In the genomic region with DNA sequence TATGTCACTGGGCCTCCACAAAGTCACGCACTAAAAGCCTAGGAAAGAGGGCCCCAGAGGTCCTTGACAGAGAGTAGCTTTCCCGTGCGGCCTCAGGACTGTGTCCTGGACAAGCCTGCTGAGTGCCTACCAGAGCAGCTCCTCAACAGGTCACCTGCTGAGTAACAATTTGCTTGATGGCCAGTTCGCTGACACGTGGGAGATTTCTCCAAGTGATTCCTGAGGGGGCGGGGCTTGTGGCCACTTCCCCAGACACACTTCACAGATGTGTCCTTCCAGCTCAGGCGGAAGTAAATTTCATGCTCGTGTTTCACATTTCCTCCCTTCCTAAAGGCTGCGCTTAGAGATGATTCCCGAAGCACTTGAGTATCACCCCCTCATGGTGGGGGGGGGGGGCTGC, we compare ENCODE assay signal across 22 mouse cellular contexts.
DNase-seq lines count a peak whose midpoint lies in the region; ATAC-seq and TF ChIP-seq lines count a peak whose summit lies in the region.
"Had no signal": no experiment of that assay in that cellular context is flagged by ENCODE, and none has a peak within 500 bp of the region (broad histone marks: within the 10 kb centered on the region; RNA-seq: fewer than 3 reads in every experiment).

No protein-coding gene starts in this region.

- H3K27me3 ChIP-seq in hindbrain, embryonic 15.5 days, result no peaks in the 10 kb centered on the region
- no peaks in the 10 kb centered on the region for H3K27me3 ChIP-seq in hindbrain, postnatal 0 days (ENCODE audit: insufficient read depth, low read length)
- H3K27me3 ChIP-seq: embryonic facial prominence, embryonic 13.5 days; midbrain, embryonic 12.5 days had no signal

- 55% methylated on average over 10 of the region's 10 CpGs for WGBS in hindbrain, embryonic 15.5 days
- WGBS in hindbrain, postnatal 0 days, result 42% methylated on average over 10 of the region's 10 CpGs

- H3K4me1 ChIP-seq in hindbrain, embryonic 15.5 days (replicated peaks), result peaks cover 45% of the 10 kb centered on the region
- peaks cover 19% of the 10 kb centered on the region for H3K4me1 ChIP-seq in hindbrain, postnatal 0 days (ENCODE audit: insufficient read depth, low read length)

- H3K4me3 ChIP-seq in hindbrain, embryonic 15.5 days, result no peak overlapping the region
- no peak overlapping the region for H3K4me3 ChIP-seq in hindbrain, postnatal 0 days (ENCODE audit: low read length)
- H3K4me3 ChIP-seq: embryonic facial prominence, embryonic 13.5 days; forebrain, embryonic 10.5 days; heart, embryonic 10.5 days; limb, embryonic 12.5 days; midbrain, embryonic 12.5 days had no signal

- H3K36me3 ChIP-seq in hindbrain, embryonic 15.5 days, result no peaks in the 10 kb centered on the region
- H3K36me3 ChIP-seq in hindbrain, postnatal 0 days (ENCODE audit: insufficient read depth, low read length), result no peaks in the 10 kb centered on the region
- H3K36me3 ChIP-seq: embryonic facial prominence, embryonic 13.5 days; forebrain, embryonic 10.5 days; heart, embryonic 10.5 days; limb, embryonic 12.5 days; midbrain, embryonic 12.5 days had no signal

- no peak for TF ChIP-seq CTCF in hindbrain, postnatal 0 days (IDR thresholded peaks at IDR 0.05; ENCODE audit: low read depth)

- peak overlapping the region; percentile 4; the same call in 1 of the 2 replicates for H3K27ac ChIP-seq in hindbrain, embryonic 15.5 days (replicated peaks)
- H3K27ac ChIP-seq in hindbrain, postnatal 0 days, result no peak overlapping the region; the same call in 1 of the 2 replicates
- H3K27ac ChIP-seq: embryonic facial prominence, embryonic 13.5 days; forebrain, embryonic 10.5 days; heart, embryonic 10.5 days; limb, embryonic 12.5 days; liver, embryonic 14.5 days; midbrain, embryonic 12.5 days had no signal

- no peak overlapping the region for H3K9ac ChIP-seq in hindbrain, embryonic 15.5 days
- no peak overlapping the region for H3K9ac ChIP-seq in hindbrain, postnatal 0 days (replicated peaks; ENCODE audit: low read length)
- H3K9ac ChIP-seq: embryonic facial prominence, embryonic 13.5 days; limb, embryonic 12.5 days; liver, embryonic 14.5 days; midbrain, embryonic 12.5 days had no signal

- no peak overlapping the region for H3K4me2 ChIP-seq in hindbrain, embryonic 15.5 days
- no peak overlapping the region for H3K4me2 ChIP-seq in hindbrain, postnatal 0 days (ENCODE audit: low read depth, low read length)
- H3K4me2 ChIP-seq: embryonic facial prominence, embryonic 13.5 days; limb, embryonic 12.5 days; midbrain, embryonic 12.5 days had no signal

- H3K9me3 ChIP-seq in hindbrain, embryonic 15.5 days, result no peaks in the 10 kb centered on the region
- no peaks in the 10 kb centered on the region for H3K9me3 ChIP-seq in hindbrain, postnatal 0 days (ENCODE audit: low read length)
- H3K9me3 ChIP-seq: embryonic facial prominence, embryonic 13.5 days; forebrain, embryonic 10.5 days; heart, embryonic 10.5 days; limb, embryonic 12.5 days; midbrain, embryonic 12.5 days had no signal

- ATAC-seq in hindbrain, embryonic 15.5 days (ENCODE audit: low FRiP score, low read depth), result no peak
- no peak for ATAC-seq in hindbrain, postnatal 0 days
- 0 out of 2 replicates have a peak, but pooled peaks have one; percentile 5 for ATAC-seq in granulocyte monocyte progenitor cell, adult 5-6 weeks (replicated peaks; ENCODE audit: poor library complexity, severe bottlenecking)
- ATAC-seq: activated CD4-positive, CD25-positive, alpha-beta regulatory T cell, adult 4 months had no signal

- DNase-seq in cerebellum, postnatal 10 days, result peak; percentile 53 to 60
- no peak for DNase-seq in cerebellum, adult 8-10 months
- DNase-seq in hindbrain, postnatal 0 days (ENCODE audit: low spot score), result no peak
- DNase-seq in left cerebral cortex, postnatal 4 days, result peak; percentile 24
- no peak for DNase-seq in left cerebral cortex, adult 18-20 months (ENCODE audit: low spot score in 2 of 2)
- no peak for DNase-seq in thymus, adult 18-20 months
- DNase-seq: adrenal gland, postnatal 25 days; gastrocnemius, postnatal 14 days; kidney, postnatal 36 days; layer of hippocampus, postnatal 36 days; lung, postnatal 36 days; right cerebral cortex, postnatal 25 days; thymus, postnatal 4 days had no signal

- intact Hi-C loops in left cerebral cortex, postnatal 4 days (cut with DNase I), result no loop called here

Comparison
In these comparisons a context has a peak if more than half of its experiments do, and no peak if none do; other contexts are left out.
1. DNase-seq: peak in cerebellum, postnatal 10 days (2 of 2) and left cerebral cortex, postnatal 4 days (single experiment); none in cerebellum, adult 8-10 months (single experiment), hindbrain, postnatal 0 days (single experiment), left cerebral cortex, adult 18-20 months (0 of 2) and thymus, adult 18-20 months (0 of 2).